Mouse (Mus musculus) cerebellum, adult 9-11 months (tissue): ENCODE results near the gene Six2.
"Not testable (repeated sequence)": the region's sequence is repeated elsewhere in the genome, so short reads cannot be mapped to it uniquely, and the experiment has no call there.

ENCODE experiments used
- DNase-seq: peaks from one replicate; pipeline ENCODE4 v3.0.0; 2022

Six2 gene

GRCm38 (mm10) chr17:85689807-85690319 is 1.8 kb upstream of the Six2 start:
- DNase-seq = no peak

DNA sequence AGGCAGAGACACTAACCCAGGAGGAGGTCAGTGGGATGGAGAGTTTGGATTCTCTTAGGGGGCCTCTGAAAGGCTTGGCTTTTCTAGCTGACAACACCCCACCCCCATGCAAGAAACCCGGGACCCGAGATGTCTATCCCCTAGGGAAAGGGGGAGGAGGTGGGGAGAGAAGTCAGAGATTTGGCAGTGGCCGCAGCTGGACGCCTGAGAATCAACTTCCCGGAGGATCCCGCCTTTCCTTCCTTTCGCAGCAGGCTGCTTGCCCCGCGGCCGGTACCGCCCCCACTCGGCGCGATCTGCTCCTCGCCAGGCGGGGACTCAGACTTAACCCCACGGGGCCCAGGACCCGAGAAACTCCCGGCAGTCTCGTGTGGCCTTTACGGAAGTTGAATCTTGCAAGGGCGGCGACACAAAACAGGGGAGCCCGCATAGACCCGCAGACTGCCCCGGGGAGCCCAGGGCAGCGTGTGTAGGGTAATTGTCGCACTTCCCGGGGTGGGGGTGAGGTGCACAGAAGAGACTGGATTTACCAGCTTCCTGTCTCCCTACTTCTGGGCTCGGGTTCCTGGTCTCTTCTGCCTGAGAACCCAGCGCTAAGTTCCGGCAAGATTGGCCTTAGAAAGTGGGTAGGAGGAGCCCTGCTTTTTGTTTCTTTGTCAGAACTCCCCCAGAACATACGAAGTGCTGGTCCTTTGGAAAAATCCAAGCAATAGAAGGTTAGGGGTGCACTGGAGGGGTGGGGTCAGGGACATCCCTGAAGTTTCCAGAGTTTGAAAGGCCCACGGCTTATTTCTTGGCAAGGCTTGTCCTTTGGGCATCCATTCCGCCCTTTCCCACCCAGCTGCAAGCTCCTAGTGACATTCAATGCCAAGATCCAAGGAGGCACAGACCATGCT is 1.1 kb upstream of the Six2 start:
- DNase-seq = no peak

DNA sequence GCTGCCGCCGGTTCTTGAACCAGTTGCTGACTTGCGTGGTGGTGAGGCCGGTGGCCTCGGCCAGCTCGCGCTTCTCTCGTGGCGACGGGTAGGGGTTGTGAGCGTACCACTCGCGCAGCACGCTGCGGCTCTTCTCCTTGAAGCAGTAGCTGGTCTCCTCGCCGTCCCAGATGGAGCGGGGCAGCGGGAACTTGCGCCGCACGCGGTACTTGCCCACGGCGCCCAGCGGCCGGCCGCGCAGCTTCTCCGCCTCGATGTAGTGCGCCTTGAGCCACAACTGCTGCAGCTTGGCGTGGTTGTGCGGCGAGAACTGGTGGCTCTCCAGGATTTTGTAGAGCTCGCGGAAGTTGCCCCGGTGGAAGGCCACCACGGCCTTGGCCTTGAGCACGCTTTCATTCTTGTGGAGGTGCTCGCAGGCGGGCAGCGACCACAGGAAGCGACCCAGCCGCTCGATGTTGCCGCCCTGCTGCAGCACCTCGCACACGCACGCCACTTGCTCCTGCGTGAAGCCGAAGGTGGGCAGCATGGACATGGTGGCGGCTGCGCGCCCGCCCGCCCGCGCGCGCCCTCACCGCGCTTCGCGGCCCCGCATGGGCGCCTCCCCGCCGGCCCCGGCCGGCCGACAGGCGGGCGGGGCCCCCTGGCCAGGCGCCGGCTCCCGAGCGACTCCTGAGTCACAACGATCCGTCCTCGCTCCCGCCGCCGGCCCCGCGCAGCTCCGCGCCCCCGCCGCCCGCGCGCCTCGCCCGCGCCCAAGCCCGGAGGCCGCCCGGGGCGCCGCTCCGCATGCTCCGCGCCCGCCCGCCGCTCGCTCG is 446 bp downstream of the Six2 start:
- DNase-seq = no peak

DNA sequence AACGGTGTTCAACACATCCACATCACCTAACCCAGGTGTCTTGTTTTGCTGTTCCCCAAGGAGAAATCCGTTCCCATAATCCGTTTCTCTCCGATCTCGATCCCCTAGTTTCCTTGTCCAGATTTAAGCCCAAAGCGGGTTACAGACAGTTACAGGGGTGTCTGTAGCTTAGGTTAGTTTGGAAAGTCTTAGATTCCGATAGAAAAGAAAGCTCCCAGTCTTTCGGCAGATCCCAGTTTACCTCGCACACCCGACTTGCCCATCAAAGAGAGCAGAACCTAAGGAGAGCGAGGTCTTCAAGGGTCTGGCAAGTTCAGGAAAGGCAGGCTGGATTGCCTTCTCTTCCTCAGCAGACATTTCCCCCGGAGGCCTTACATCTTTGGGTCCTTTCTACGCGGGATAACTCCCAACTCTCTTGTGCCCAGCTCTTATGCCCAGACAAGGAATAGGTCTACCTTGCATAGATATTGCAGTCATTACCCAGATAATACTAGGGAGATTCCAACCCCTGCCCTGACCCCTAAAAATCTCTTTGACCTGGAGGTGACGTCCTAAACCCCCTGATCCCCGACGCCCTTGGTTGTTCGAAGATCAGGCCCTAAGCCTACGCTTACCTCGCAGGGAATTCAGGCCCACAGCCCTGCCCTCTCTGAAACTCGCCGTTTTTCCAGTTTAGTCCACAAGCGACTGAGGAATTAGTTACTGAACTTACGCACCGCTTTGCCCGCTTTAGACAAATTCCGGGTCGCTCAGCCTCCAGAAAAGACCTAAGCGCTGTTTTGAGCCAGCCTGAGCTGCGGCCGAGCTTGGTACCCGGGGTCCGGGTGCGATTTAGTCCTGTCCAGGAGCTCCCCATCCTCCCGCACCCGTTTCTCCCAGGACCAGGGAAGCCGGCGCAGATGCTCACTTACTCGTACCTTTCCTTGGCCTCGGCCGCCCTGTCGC is 1.3 kb downstream of the Six2 start:
- DNase-seq = no peak

DNA sequence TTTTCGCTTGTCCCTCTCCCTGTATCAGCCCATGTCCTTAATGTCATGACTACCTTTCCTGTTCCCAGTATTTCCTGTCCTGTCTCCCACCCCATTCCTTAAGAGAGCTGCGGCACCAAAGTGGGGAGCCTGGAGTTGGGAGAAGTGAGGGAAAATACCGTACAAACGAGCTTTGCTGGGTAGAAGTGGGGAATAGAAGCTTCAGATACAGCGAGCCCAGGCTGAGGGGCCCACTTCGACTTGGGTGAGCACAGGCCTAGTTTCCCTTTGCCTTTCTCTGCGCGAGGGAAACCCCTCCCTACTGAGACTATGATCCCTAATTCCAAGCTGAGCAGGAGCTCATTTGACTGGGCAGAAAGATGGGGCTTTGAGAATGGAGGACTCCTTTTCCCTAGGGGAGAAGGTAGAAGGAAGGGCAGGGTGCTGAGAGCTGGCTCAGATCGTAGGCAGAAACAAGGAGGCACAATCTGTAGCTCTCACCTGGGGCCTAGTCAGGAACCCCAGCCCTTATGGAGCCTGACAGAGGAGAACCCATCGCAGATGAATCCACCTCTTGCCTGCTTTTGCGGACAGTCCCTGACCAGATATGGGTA is 2.3 kb downstream of the Six2 start:
- no peak for DNase-seq

DNA sequence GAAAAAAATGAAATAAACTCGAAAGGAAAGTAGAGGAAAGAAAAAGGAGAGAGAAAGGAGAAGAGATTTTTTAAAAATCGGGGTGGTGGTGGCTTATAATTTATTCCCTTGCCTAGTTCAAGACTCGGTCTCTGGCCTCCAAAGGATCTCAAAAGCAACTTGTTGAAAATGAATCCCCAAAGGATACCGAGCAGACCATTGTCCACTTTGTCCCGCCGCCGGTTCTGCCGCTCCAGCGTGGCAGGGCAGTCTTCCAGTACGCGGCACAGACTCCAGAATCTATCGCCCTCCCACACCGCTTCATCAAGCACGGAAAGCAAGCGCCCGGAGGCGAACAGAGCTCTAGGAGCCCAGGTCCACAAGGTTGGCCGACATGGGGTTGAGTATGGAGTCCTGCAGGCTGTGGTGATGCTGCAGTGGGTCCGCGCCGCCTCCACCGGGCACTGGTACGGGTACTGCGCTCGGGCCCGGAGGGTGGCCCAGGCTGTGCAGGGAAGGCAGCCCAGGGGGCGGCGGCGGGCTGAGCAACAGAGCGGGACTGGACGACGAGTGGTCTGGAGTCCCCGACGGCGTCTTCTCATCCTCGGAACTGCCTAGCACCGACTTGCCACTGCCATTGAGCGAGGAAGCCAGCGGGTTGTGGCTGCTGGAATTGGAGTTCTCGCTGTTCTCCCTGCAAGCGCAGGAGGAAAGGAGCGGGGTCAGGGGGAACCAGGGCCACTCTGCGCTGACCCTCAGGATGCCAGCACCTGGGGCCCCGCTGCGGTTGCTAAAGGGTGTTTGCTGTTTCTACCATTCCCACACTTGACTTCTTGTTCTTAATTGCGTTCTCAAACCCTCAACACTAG is 3.0 kb downstream of the Six2 start:
- no peak for DNase-seq

DNA sequence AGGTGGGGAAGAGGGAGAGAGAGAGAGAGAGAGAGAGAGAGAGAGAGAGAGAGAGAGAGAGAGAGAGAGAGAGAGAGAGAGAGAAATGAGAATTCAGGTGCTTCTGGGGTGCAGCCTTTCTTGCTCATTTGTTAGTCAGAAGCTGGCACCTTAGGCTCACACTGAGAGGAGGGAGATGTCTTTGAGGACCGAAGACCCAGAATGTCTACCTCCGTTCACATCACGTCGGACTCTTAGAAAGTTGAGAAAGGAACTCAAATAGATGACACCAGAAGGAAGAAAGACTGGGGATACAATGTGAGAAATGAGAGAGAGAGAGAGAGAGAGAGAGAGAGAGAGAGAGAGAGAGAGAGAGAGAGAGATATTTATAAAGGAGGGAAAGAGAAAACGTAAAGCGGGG is 3.6 kb downstream of the Six2 start:
- not testable (repeated sequence) for DNase-seq

GRCm38 (mm10) chr17:85683984-85684307 is 4.1 kb downstream of the Six2 start:
- DNase-seq = no peak

GRCm38 (mm10) chr17:85683111-85683983 is 4.7 kb downstream of the Six2 start:
- DNase-seq = no peak

DNA sequence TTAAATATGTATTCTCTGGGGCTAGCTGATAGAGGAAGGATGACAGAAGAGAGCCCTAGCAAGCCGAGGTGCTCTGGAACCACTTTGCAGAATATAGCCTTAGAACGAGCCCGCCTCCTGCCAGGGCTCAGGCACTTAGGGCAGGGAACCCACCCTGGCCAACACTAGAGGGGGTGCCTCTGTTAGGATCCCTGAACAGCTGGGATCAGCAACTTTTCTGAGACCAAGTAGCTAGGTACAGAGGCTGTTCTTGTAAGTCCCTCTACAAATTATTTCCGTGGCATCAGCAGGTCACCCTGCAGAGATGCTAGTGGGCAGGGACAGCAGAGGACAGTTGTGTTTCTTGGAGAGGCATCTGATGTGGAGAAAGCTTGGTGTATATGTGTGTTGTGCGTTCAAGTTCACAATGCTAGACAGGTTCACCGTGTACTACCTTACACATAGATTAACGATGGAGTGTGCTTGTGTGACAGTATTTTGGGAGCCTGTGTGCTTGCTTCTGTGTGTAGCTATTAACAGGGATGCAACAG is 5.8 kb downstream of the Six2 start:
- DNase-seq = no peak

GRCm38 (mm10) chr17:85681741-85682140 is 6.3 kb downstream of the Six2 start:
- DNase-seq = no peak

- no peak for DNase-seq
Observed at GRCm38 (mm10) chr17:85680851-85681550, 7.1 kb downstream of the Six2 start.

DNA sequence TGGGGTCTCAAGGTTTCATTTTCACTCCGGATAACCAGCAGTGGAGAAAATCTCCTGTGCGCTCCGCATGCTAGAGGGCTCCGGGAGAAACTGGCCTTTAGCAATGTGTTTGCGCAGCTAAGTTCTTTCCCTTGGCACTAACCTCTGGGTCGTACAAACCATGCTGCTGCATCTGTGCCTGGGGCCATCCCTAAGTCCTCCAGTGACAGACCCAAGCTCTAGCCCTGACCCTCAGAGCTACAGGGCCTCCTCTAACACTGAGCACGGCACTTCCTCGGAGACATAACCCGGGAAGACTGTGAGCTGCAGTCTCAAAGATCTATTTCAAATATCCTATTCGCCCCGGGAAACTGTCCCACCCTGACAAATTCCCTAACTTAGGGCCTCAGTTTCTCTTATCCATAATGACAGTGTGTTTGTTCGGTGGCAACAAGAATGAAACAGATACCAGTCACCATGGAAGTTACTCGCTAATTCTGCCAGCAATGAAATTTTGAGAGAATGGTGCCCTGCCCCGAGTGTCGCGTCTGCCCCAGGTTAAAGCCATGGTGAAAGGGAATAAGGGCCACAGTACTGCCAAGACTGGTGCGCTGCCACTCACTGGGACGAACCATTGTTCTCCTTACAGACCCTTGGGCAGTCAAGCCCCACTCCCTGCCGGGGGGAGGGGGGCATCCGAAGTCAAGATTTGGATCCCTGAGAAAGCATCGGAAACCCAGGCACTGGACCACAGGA is 7.8 kb downstream of the Six2 start:
- no peak for DNase-seq

- no peak for DNase-seq
Observed at GRCm38 (mm10) chr17:85679651-85680050, 8.4 kb downstream of the Six2 start.

- DNase-seq = peak; percentile 72
Observed at GRCm38 (mm10) chr17:85664618-85665320, 23.3 kb downstream of the Six2 start.

- DNase-seq = no peak
Observed at GRCm38 (mm10) chr17:85664202-85664601, 23.9 kb downstream of the Six2 start.

- peak; percentile 49 for DNase-seq
Observed at GRCm38 (mm10) chr17:85661521-85661920, 26.6 kb downstream of the Six2 start.

- DNase-seq = peak; percentile 59
Observed at GRCm38 (mm10) chr17:85660016-85660415, 28.1 kb downstream of the Six2 start.
